Mouse (Mus musculus) liver, embryonic 11.5 days (tissue): Measurements from ENCODE around the gene Tmem198b. TPM values are rescaled to one million over a fixed set of nuclear protein-coding genes. Genes with fewer than 3 reads are reported as not detected.

Experiments
- ATAC-seq: fragments of 200-750 bp; cut with Nextera tagmentation; replicated peaks from 2 replicates; pipeline ENCODE4 v1.8.0; 2017; ENCODE audit warnings: moderate number of reproducible peaks, mild to moderate bottlenecking, moderate TSS enrichment, moderate library complexity; ENCODE audit not compliant: low FRiP score
- DNase-seq: peaks from one replicate; pipeline ENCODE4 v3.0.0-alpha.2; 2017; ENCODE audit warnings: low spot score
- H3K27ac ChIP-seq: fragments of 300-500 bp; sonication (generic); 2 replicates; pipeline ENCODE4 v1.5.1; 2014; ENCODE audit warnings: mild to moderate bottlenecking, low read depth, low read length, control low read depth
- H3K27me3 ChIP-seq: fragments of 300-500 bp; sonication (generic); replicated peaks from 2 replicates; pipeline ENCODE4 v1.6.1; 2014; ENCODE audit warnings: low read length, mixed read lengths; ENCODE audit not compliant: control insufficient read depth, insufficient read depth
- H3K36me3 ChIP-seq: fragments of 300-500 bp; sonication (generic); 2 replicates; pipeline ENCODE4 v1.6.1; 2014; ENCODE audit warnings: mild to moderate bottlenecking, low read length, moderate library complexity, mixed read lengths; ENCODE audit not compliant: control insufficient read depth, insufficient read depth
- H3K4me1 ChIP-seq: fragments of 300-500 bp; sonication (generic); replicated peaks from 2 replicates; pipeline ENCODE4 v1.6.1; 2014; ENCODE audit warnings: low read length, mixed read lengths; ENCODE audit not compliant: control insufficient read depth, insufficient read depth
- H3K4me2 ChIP-seq: fragments of 300-500 bp; sonication (generic); 2 replicates; pipeline ENCODE4 v1.6.1; 2014; ENCODE audit warnings: mild to moderate bottlenecking, control low read depth, moderate library complexity
- H3K4me3 ChIP-seq: fragments of 300-500 bp; sonication (generic); 2 replicates; pipeline ENCODE4 v1.5.1; 2014; ENCODE audit warnings: low read depth, low read length, control low read depth
- H3K9ac ChIP-seq: fragments of 300-500 bp; sonication (generic); 2 replicates; pipeline ENCODE4 v1.6.1; 2014; ENCODE audit warnings: low read depth, low read length, control low read depth
- H3K9me3 ChIP-seq: fragments of 300-500 bp; sonication (generic); 2 replicates; pipeline ENCODE4 v1.6.1; 2016; ENCODE audit warnings: low read length, inconsistent platforms, mixed read lengths; ENCODE audit not compliant: control insufficient read depth
- whole genome bisulfite sequencing: fragments of 180-500 bp; shearing (Covaris S2); extraction: QIAGEN DNeasy Blood & Tissue Kit; methylation state at CpG from one replicate; pipeline ENCODE4 v1.1.7; 2014; 5-methylcytosine and 5-hydroxymethylcytosine counted together
- polyA plus RNA-seq: library from polyadenylated mRNA; unstranded; fragments of >200 nt; fragmentation: Nextera tagmentation; extraction: Ambion mirVana; gene quantifications from 2 replicates; pipeline ENCODE4 v1.2.1, GENCODE M21; 2014

Gene Tmem198b
- 8.1 and 8.8 TPM in 2 replicates for polyA plus RNA-seq

GRCm38 (mm10) chr10:128804271-128805091 lies at the start of gene Tmem198b:
Gene Tmem198b, minus strand, starts transcription at chr10:128804370.
- Histone ChIP-seq H3K9ac (peak within 1 kb of the TSS; percentile 76), H3K4me2 (peak within 1 kb of the TSS; percentile 65), H3K9me3 (no peaks in the 10 kb centered on the region), H3K4me1 (peaks cover 32% of the 10 kb centered on the region), H3K36me3 (peaks cover 5% of the 10 kb centered on the region; the same call in 1 of the 2 replicates), H3K4me3 (peak within 1 kb of the TSS; percentile 69), H3K27ac (peak within 1 kb of the TSS; percentile 87), H3K27me3 (no peaks in the 10 kb centered on the region)
- 0% methylated on average over 28 of the region's 28 CpGs for WGBS
- ATAC-seq = peak; percentile 50
- peak; percentile 80 for DNase-seq

- Histone ChIP-seq H3K27ac (no peak overlapping the region), H3K9me3 (no peaks in the 10 kb centered on the region), H3K4me1 (no peaks in the 10 kb centered on the region), H3K4me3 (no peak overlapping the region), H3K4me2 (no peak overlapping the region), H3K27me3 (no peaks in the 10 kb centered on the region), H3K9ac (no peak overlapping the region), H3K36me3 (peaks cover 17% of the 10 kb centered on the region; the same call in 1 of the 2 replicates)
- 76% methylated on average over 3 of the region's 3 CpGs for WGBS
- DNase-seq (no peak), ATAC-seq (no peak)
Observed at GRCm38 (mm10) chr10:128850339-128850738, 46.2 kb upstream of the Tmem198b start.

- Histone ChIP-seq H3K9ac (no peak overlapping the region), H3K27ac (no peak overlapping the region), H3K9me3 (no peaks in the 10 kb centered on the region), H3K27me3 (no peaks in the 10 kb centered on the region), H3K36me3 (peaks cover 17% of the 10 kb centered on the region; the same call in 1 of the 2 replicates), H3K4me3 (no peak overlapping the region), H3K4me2 (no peak overlapping the region), H3K4me1 (no peaks in the 10 kb centered on the region)
- DNase-seq = no peak
- 78% methylated on average over 2 of the region's 2 CpGs for WGBS
- ATAC-seq = no peak
Observed at GRCm38 (mm10) chr10:128848426-128848825, 44.3 kb upstream of the Tmem198b start.

GRCm38 (mm10) chr10:128846664-128847063 lies 42.5 kb upstream of the Tmem198b start:
- Histone ChIP-seq H3K27me3 (no peaks in the 10 kb centered on the region), H3K4me1 (no peaks in the 10 kb centered on the region), H3K9ac (no peak overlapping the region), H3K4me2 (no peak overlapping the region), H3K36me3 (peaks cover 26% of the 10 kb centered on the region; the same call in 1 of the 2 replicates), H3K4me3 (no peak overlapping the region), H3K9me3 (no peaks in the 10 kb centered on the region), H3K27ac (no peak overlapping the region)
- ATAC-seq (no peak), DNase-seq (no peak)
- WGBS = 94% methylated on average over 4 of the region's 4 CpGs

GRCm38 (mm10) chr10:128845516-128845915 lies 41.3 kb upstream of the Tmem198b start:
- H3K4me2 ChIP-seq = no peak overlapping the region
- ATAC-seq = no peak
- H3K27ac ChIP-seq = no peak overlapping the region
- no peaks in the 10 kb centered on the region for H3K9me3 ChIP-seq
- no peak for DNase-seq
- 83% methylated on average over 2 of the region's 2 CpGs for WGBS
- no peaks in the 10 kb centered on the region for H3K27me3 ChIP-seq
- H3K4me3 ChIP-seq = no peak overlapping the region
- H3K9ac ChIP-seq = no peak overlapping the region
- H3K4me1 ChIP-seq = peaks cover under 1% of the 10 kb centered on the region; the same call in 1 of the 2 replicates
- peaks cover 26% of the 10 kb centered on the region; the same call in 1 of the 2 replicates for H3K36me3 ChIP-seq

GRCm38 (mm10) chr10:128843260-128843659 lies 39.1 kb upstream of the Tmem198b start:
- H3K9me3 ChIP-seq = no peaks in the 10 kb centered on the region
- DNase-seq = no peak
- 96% methylated on average over 5 of the region's 5 CpGs for WGBS
- no peak overlapping the region for H3K4me3 ChIP-seq
- no peak for ATAC-seq
- peaks cover 21% of the 10 kb centered on the region for H3K36me3 ChIP-seq
- no peak overlapping the region for H3K4me2 ChIP-seq
- no peak overlapping the region for H3K9ac ChIP-seq
- no peaks in the 10 kb centered on the region for H3K27me3 ChIP-seq
- H3K4me1 ChIP-seq = peaks cover 13% of the 10 kb centered on the region
- H3K27ac ChIP-seq = no peak overlapping the region

- peak; percentile 53 for ATAC-seq
Observed at GRCm38 (mm10) chr10:128840612-128841011, 36.4 kb upstream of the Tmem198b start.

GRCm38 (mm10) chr10:128839434-128839833 lies 35.3 kb upstream of the Tmem198b start:
- peak; percentile 70 for ATAC-seq
- Histone ChIP-seq H3K4me1 (peaks cover 13% of the 10 kb centered on the region), H3K4me3 (no peak overlapping the region), H3K27me3 (no peaks in the 10 kb centered on the region), H3K9ac (no peak overlapping the region), H3K36me3 (peaks cover 29% of the 10 kb centered on the region), H3K27ac (no peak overlapping the region), H3K9me3 (no peaks in the 10 kb centered on the region), H3K4me2 (no peak overlapping the region)
- no peak for DNase-seq

More at GRCm38 (mm10) chr10:128840612-128841011, 36.4 kb upstream of the Tmem198b start:
- Histone ChIP-seq H3K27me3 (no peaks in the 10 kb centered on the region), H3K4me2 (0 out of 2 replicates have a peak overlapping the region, but pooled peaks have one; percentile 25), H3K9me3 (no peaks in the 10 kb centered on the region), H3K36me3 (peaks cover 24% of the 10 kb centered on the region), H3K27ac (no peak overlapping the region), H3K9ac (no peak overlapping the region), H3K4me3 (no peak overlapping the region), H3K4me1 (peaks cover 13% of the 10 kb centered on the region)
- DNase-seq = no peak

- no peak overlapping the region for H3K27ac ChIP-seq
- no peak for ATAC-seq
- H3K36me3 ChIP-seq = peaks cover 25% of the 10 kb centered on the region
Observed at GRCm38 (mm10) chr10:128837400-128837799, 33.2 kb upstream of the Tmem198b start.

More at GRCm38 (mm10) chr10:128837400-128837799, 33.2 kb upstream of the Tmem198b start:
- Histone ChIP-seq H3K27me3 (no peaks in the 10 kb centered on the region), H3K9me3 (no peaks in the 10 kb centered on the region), H3K4me2 (no peak overlapping the region), H3K4me1 (peaks cover 13% of the 10 kb centered on the region), H3K9ac (no peak overlapping the region), H3K4me3 (no peak overlapping the region)
- DNase-seq = no peak
